Mouse (Mus musculus): ENCODE results near the gene Rrm2.

- TF ChIP-seq CTCF (IDR thresholded peaks at IDR 0.05; ENCODE audit: insufficient read depth, low read depth, low read length) (no peak), POLR2A (IDR thresholded peaks at IDR 0.05; ENCODE audit: insufficient read depth, low read depth, low read length) (no peak)
These were observed 21.2 kb upstream of the Rrm2 start for GRCm38 (mm10) chr12:24686696-24687346.
